Mouse (Mus musculus): ENCODE data around the gene Bmp8b. TPM values are rescaled to one million over a fixed set of nuclear protein-coding genes. Genes with fewer than 3 reads are reported as not detected.
"Not testable (repeated sequence)": the region's sequence is repeated elsewhere in the genome, so short reads cannot be mapped to it uniquely, and the experiment has no call there.

Gene Bmp8b
- total RNA-seq, 2 experiments from 2014 or later: not detected

DNA sequence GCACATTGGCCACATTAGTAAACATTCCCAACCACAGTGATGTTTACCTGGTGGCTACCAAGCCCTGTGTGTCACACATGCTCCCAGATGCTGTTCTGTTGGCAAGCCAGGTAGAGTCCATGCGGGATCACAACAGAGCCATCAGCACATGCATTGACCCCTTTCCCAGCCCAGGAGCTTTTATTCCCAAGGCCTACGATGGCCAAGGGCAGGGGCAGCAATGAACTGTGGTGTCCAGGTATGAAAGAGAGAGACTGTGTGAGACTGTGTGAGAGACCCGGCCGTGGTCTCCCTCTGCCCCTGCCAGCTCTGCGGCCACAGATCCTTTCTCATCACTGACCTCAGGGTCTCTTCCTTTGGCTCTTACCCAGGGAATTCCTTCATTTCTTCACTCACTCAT, 3.1 kb downstream of the Bmp8b start:
- intact Hi-C loops (cut with DNase I): no loop called here
- no peak for DNase-seq (ENCODE audit: low spot score)

DNA sequence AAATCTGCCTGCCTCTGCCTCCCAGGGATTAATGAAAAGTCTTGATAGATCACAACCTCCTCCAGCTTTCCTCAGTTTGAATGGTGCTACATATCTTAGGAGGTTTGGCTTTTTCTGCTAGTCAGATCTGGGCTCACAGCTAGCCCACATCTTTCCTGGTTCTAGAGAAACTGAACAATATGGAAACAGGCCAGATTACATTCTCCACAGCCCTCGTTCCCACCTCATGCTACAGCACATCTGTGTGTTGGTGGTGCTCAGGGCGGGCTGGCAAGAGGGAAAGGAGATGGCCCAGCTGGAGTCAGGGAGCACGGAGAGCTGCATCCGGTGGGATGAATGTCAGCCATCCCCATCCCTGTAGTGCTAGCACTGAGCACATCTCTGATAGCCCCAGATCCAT, 5.8 kb downstream of the Bmp8b start:
- intact Hi-C loops (cut with DNase I): no loop called here
- DNase-seq (ENCODE audit: low spot score): no peak

DNA sequence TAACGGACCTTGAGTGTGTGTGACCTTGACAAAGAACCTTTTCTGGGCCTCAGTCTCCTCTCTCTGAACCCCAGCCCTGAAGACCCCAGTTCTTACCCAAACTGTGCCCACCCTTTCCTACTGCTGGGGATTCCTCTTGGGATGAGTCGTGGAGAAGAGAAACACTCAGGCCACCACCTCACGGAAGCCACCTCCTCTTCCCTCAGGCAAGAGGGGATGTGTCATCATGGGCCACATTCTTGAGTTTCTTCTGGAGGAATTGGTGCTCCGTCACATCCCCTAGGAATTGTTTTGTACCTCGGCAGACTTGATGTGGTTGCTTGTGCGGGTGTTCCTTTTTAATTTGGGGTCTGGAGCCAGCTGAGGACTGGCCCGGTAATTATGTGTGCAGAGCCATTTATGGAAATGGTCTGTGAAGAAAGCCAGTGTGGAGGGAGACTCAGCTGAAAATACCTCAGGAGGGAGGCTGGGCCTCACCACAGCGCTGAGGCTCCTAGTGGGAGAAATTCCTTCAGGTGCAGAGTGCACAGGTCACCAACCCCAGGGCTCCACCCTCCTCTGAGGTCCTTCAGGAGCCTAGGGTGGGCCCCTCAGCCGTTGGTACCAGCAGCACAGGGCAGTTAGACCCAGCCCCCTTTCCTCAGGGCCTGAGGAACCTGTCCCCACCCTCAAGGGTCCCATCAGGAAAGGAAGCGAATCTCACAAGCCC, 6.5 kb downstream of the Bmp8b start:
- intact Hi-C loops (cut with DNase I); DNase-seq (ENCODE audit: low spot score): not testable (repeated sequence)

DNA sequence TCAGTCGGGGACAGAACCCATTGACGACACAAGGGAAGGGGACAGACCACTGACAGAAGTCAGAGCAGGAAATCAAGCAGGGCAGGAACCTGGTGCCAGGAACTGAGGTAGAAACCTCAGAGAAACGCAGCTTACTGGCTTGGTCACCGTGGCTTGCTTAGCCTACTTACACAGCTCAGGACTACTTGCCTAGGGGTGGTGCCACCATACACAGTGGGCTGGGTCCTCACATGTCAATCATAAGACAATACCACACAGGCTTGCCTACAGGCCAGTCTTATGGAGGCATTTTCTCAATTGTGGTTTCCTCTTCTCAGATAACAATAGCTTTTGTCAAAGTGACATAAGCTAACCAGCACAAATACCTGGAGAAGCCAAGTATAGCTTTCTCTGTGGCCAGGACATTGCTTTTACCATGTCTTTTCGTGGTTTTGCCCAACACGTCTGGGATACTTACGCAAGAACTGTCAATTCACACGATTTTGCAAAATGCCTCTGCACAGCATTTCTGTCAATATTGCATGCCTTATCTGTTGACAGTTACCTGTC, 7.3 kb downstream of the Bmp8b start:
- no peak for DNase-seq (ENCODE audit: low spot score)
- intact Hi-C loops (cut with DNase I): no loop called here

- DNase-seq (ENCODE audit: low spot score); intact Hi-C loops (cut with DNase I): not testable (repeated sequence)
Observed at GRCm38 (mm10) chr4:123114651-123115050, 9.7 kb downstream of the Bmp8b start.

DNA sequence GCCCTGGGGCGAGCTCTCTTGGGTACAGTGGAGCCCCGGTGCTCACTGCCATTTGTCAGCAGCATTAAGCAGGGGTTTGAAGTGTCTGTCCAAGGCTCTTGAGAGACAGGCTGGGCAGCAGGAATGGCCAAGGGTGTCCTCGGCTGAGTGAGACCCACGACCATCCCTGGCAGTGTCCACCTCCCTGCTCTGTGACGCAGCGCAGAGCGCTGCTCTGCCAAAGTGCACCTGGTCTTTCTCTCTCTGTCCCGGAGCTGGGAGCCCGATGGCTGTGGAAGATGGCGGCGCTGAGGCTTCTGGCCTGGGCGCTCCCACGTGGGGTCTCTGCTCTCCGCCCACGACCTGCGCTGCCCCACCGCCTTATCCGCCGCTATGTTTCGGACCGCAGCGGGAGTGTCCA, 11.0 kb downstream of the Bmp8b start, which contains the start of gene Oxct2b:
Gene Oxct2b (plus strand): TSS at position 256 of the 400 bp plus-strand sequence.
- DNase-seq (ENCODE audit: low spot score): no peak
- intact Hi-C loops (cut with DNase I): no loop called here

DNA sequence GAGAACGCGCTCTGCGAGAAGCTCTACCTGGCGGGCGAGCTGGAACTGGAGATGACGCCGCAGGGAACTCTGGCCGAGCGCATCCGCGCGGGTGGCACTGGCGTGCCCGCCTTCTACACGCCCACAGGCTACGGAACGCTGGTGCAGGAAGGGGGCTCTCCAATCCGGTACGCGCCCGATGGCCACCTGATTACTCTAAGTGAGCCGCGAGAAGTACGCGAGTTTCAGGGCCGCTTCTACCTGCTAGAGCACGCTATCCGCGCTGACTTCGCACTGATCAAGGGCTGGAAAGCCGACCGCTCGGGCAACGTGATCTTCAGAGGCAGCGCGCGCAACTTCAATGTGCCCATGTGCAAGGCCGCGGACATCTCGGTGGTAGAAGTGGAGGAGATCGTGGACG, 11.7 kb downstream of the Bmp8b start:
- DNase-seq (ENCODE audit: low spot score); intact Hi-C loops (cut with DNase I): not testable (repeated sequence)

- intact Hi-C loops (cut with DNase I): no loop called here
Observed at GRCm38 (mm10) chr4:123121286-123121685, 16.3 kb downstream of the Bmp8b start.

DNA sequence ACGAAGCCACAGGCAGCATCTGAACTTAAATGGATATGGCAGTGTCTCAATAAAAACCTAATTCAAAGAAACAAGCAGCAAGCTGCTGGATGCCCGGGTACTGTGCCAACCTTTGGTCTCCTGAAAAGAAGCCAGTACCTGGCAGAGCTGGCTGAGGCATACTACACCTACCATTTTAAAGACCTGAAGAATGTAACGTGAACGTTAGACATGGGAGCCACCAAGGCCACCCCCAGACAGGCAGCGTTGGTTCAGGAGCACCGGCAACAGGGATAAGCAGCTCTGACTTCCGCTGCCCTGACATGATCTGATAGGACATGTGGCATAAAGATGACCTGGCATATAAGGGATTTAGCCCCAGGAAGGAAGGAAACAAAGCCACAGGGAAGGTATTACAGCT, 21.7 kb downstream of the Bmp8b start:
- DNase-seq (ENCODE audit: low spot score): no peak
- intact Hi-C loops (cut with DNase I): no loop called here

More at GRCm38 (mm10) chr4:123121286-123121685, 16.3 kb downstream of the Bmp8b start:
- no peak for DNase-seq (ENCODE audit: low spot score)

DNA sequence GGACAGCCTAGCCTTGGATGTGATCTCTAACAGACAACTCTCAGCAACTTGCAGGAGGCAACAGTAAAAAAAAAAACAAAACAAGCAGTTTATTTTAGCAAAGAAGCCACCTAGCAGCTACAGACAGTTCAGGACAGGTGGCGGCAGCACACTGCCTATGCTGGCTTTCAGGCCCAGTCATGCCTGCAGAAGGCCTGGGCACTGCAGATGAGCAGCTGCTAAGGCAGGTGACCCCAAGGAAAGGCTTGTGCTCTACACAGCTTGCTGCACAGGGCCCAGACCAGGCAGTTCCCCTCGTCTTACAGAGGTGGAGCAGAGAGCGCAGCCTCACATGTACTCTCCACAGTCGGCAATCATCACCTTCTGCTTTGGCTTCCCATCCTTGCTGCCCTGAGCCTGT, 22.1 kb downstream of the Bmp8b start:
- no peak for DNase-seq (ENCODE audit: low spot score)
- intact Hi-C loops (cut with DNase I): no loop called here

DNA sequence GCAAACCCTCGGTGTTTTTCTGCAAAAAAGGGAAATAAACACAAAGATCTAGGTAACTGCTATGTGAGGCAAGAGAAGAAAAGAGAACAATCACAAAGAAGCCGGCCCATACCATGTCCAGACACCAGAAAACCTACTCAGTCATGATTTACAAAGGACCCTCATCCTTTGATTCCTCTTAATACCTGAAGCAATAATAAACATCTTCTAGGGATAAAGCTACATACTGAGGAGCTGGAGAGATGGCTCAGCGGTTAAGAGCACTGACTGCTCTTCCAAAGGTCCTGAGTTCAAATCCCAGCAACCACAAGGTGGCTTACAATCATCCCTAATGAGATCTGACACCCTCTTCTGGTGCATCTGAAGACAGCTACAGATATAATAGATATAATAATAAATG, 32.6 kb downstream of the Bmp8b start:
- intact Hi-C loops (cut with DNase I): no loop called here
- DNase-seq (ENCODE audit: low spot score): no peak

DNA sequence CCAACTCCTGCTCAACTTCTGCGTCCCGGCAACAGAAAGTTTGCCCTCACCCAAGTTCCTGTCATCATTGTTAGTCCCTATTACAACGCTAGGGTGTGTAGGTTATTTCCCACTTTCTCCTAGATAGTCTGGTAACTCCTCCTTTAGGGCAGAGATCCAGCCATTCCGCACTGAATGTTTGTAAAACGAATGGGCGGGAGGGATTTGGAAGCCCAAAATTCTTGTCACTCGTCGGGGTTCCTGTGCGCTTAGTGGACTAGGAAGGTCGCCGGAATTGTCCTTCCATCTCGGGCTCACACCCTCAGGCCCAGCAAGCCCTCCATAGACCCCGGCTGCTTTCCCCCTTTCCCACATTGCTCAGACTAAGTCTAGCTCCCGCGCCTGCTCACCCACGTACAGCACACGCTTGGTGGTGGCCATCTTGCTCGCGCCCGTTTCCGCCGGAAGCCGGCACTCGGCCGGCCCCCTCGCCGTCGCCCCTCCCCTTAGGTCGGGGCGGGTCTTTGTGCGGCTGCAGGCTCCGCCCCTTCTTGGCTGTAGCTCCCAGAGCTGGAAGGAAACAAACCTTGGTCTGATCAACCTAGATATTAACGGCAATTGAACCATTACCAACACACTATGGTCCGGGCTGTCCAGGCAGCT, 34.7 kb downstream of the Bmp8b start, which contains the start of gene Ppie:
Gene Ppie (minus strand): TSS at position 439 of the 642 bp plus-strand sequence.
- intact Hi-C loops (cut with DNase I): no loop called here

DNA sequence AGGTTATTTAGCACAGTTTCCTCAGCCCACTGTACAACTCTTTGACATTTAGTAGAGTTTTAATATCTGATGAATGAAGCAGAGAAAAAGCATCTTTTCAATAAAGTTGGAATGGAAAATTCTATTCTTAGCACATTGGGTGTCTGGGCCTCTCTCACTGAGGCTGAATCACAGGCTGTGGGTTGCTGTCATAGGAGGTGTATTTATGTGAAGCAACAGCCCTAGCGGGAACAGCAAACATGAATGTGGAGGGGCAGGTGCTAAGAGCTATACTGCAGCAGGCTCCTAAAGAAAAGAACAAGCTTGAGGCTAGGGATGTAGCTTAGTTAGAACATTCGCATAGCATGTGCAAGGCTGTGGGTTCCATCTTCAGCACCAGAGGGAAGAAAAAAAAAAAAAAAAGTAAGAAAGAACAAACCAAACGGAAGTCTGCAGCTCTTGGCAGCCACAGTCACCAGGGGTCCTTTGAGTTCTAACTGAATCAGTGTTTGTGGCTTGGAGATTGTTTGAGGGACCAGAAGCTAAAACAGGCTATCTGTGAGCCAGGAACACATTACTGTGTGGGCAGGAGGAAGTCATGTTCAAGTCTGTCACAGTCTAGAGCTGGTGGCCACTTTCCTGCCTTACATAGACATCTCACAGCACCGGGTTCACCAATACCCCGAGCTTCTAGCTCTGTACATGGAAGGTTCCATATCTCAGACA, 42.6 kb downstream of the Bmp8b start:
- no peak for DNase-seq (ENCODE audit: low spot score)
- intact Hi-C loops (cut with DNase I): no loop called here

More for the DNA sequence above, 34.7 kb downstream of the Bmp8b start, which contains the start of gene Ppie:
- peak; percentile 42 for DNase-seq (ENCODE audit: low spot score)

GRCm38 (mm10) chr4:123152003-123152402, 47.0 kb downstream of the Bmp8b start:
- no peak for DNase-seq (ENCODE audit: low spot score)
- intact Hi-C loops (cut with DNase I): no loop called here

DNA sequence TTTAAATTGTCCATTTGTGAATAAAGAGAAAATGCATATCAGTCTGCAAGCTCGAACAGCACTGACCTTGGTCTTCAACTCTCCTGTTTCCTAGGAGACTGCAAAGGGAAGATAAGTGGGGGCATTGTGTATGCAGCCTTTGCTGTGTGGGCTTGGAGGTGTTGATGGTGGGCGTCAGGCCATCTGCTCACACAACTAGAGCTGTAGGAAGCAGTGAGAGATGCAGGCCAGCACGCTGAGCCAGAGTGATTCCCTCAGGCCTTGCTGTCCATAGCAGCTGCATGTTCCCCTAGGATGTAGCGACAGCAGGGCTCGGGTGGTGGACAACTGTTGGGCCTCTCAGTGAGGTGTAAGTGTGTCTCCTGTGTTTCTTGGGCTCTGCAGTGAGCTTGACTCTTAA, 48.0 kb downstream of the Bmp8b start:
- intact Hi-C loops (cut with DNase I): no loop called here
- no peak for DNase-seq (ENCODE audit: low spot score)

GRCm38 (mm10) chr4:123155004-123155403, 50.0 kb downstream of the Bmp8b start:
- no peak for DNase-seq (ENCODE audit: low spot score)
- intact Hi-C loops (cut with DNase I): loop anchor here (1.0 to 5.0 kb wide), 3 partner anchors 45 to 100 kb away; no protein-coding TSS in a partner anchor

DNA sequence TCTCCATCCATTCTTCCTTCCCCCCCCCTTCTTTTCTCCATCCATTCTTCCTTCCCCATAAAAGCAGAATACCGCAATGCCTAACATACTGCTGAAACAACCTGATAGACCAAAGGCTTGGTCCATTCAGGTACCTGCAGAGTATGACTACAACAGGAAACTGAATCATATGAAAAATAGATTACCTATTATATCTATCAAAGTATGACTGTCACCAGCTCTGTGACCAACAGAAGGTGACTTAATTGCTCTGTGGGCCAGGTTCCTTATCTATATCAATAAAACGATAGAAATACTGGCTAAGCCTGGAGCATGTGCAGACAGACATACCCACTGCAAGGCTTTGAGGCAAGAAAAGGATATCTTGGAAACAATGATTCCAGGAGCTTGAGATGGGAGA, 50.5 kb downstream of the Bmp8b start:
- no peak for DNase-seq (ENCODE audit: low spot score)
- intact Hi-C loops (cut with DNase I): loop anchor here (1.0 to 5.0 kb wide), 3 partner anchors 45 to 99 kb away; no protein-coding TSS in a partner anchor

DNA sequence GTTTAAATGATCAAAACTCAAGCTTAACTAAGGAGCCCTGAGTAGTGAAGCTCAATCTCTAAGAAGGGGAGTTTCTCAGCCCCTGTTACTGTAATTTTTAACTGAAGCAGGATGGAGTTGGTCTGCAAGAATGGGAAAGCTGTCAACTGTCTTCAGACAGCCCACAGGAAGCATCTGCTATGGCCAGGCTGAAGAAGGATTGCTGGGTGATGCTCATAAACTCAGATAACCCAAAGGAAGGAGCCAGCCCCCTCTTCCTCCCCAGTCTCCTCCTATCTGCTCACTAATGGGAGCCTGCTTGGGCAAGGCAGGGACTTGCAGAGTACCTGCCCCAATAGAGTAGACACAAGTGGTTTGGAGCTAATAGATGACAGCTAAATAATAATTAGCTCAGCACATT, 50.9 kb downstream of the Bmp8b start:
- intact Hi-C loops (cut with DNase I): loop anchor here (1.0 to 5.0 kb wide), 3 partner anchors 44 to 99 kb away; no protein-coding TSS in a partner anchor
- no peak for DNase-seq (ENCODE audit: low spot score)

- no peak for DNase-seq (ENCODE audit: low spot score)
- intact Hi-C loops (cut with DNase I): no loop called here
Observed at GRCm38 (mm10) chr4:123160571-123160970, 55.6 kb downstream of the Bmp8b start.

- intact Hi-C loops (cut with DNase I); DNase-seq (ENCODE audit: low spot score): not testable (repeated sequence)
Observed at GRCm38 (mm10) chr4:123161251-123161650, 56.3 kb downstream of the Bmp8b start.

All from heart, postnatal 25 days (tissue).